Mouse (Mus musculus): ENCODE data around the gene Prkca.

The Prkca gene

GRCm38 (mm10) chr11:107950658-107951057 lies 393.1 kb downstream of the Prkca start:
- DNase-seq (ENCODE audit: low spot score in 2 of 2), result no peak

GRCm38 (mm10) chr11:107950211-107950610 lies 393.5 kb downstream of the Prkca start:
- no peak for DNase-seq (ENCODE audit: low spot score in 2 of 2)

GRCm38 (mm10) chr11:107947951-107948350 lies 395.8 kb downstream of the Prkca start:
- DNase-seq (ENCODE audit: low spot score in 2 of 2), result no peak

- DNase-seq (ENCODE audit: low spot score in 2 of 2), result no peak
These were observed 396.9 kb downstream of the Prkca start for GRCm38 (mm10) chr11:107946823-107947222.

- DNase-seq (ENCODE audit: low spot score in 2 of 2), result no peak
These were observed 406.8 kb downstream of the Prkca start for GRCm38 (mm10) chr11:107936929-107937328.

- no peak for DNase-seq (ENCODE audit: low spot score in 2 of 2)
These were observed 412.0 kb downstream of the Prkca start for GRCm38 (mm10) chr11:107931721-107932120.

- DNase-seq (ENCODE audit: low spot score in 2 of 2), result no peak
These were observed 412.4 kb downstream of the Prkca start for GRCm38 (mm10) chr11:107931288-107931687.

GRCm38 (mm10) chr11:107929712-107930111 lies 414.0 kb downstream of the Prkca start:
- no peak for DNase-seq (ENCODE audit: low spot score in 2 of 2)

GRCm38 (mm10) chr11:107919852-107920508 lies 423.7 kb downstream of the Prkca start:
- no peak for DNase-seq (ENCODE audit: low spot score in 2 of 2)

- DNase-seq (ENCODE audit: low spot score in 2 of 2), result no peak
These were observed 425.9 kb downstream of the Prkca start for GRCm38 (mm10) chr11:107917721-107918235.

GRCm38 (mm10) chr11:107914634-107915226 lies 429.0 kb downstream of the Prkca start, which contains the start of gene Cacng5:
Gene Cacng5, minus strand, starts transcription at chr11:107915055.
- DNase-seq (ENCODE audit: low spot score in 2 of 2), result no peak

- no peak for DNase-seq (ENCODE audit: low spot score in 2 of 2)
These were observed 430.4 kb downstream of the Prkca start for GRCm38 (mm10) chr11:107913317-107913716.

- DNase-seq (ENCODE audit: low spot score in 2 of 2), result no peak
These were observed 438.4 kb downstream of the Prkca start for GRCm38 (mm10) chr11:107905364-107905763.

GRCm38 (mm10) chr11:107903966-107904605 lies 439.6 kb downstream of the Prkca start:
- DNase-seq (ENCODE audit: low spot score in 2 of 2), result no peak

GRCm38 (mm10) chr11:107900470-107900869 lies 443.3 kb downstream of the Prkca start:
- no peak for DNase-seq (ENCODE audit: low spot score in 2 of 2)

GRCm38 (mm10) chr11:107898698-107899097 lies 445.0 kb downstream of the Prkca start:
- DNase-seq (ENCODE audit: low spot score in 2 of 2), result no peak

- DNase-seq (ENCODE audit: low spot score in 2 of 2), result no peak
These were observed 448.1 kb downstream of the Prkca start for GRCm38 (mm10) chr11:107895635-107896034.

- no peak for DNase-seq (ENCODE audit: low spot score in 2 of 2)
These were observed 452.4 kb downstream of the Prkca start for GRCm38 (mm10) chr11:107891377-107891776.

- DNase-seq (ENCODE audit: low spot score in 2 of 2), result no peak
These were observed 456.4 kb downstream of the Prkca start for GRCm38 (mm10) chr11:107887342-107887741.
